Mouse (Mus musculus) cerebellum, postnatal 36 days (tissue): ENCODE results near the gene Gm45140.

Experiments
- DNase-seq, 2 experiments: peaks; one replicate each; pipeline ENCODE4 v3.0.0; 2021 to 2022; ENCODE audit warnings: mixed read lengths in 2 of 2

Gene Gm45140

DNA sequence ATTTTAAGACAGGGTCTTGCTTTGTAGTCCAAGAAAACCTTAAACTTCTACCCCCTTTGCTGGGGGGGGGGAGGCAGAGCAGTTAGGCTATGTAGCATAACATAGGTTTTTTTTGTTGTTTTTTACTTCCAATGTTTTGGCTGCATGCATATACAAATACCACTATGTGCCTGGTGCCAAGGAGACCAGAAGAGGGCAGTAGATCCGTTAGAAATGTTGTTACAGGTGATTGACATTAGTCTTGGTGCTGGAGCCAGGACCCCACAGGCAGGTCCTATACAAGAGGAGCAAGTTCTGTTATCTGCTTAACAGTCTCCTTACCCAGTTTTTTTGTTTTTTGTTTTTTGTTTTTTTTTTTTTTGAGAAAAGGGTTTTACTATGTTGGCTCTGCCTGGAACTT lies 6.7 kb upstream of the Gm45140 start:
- no peak for DNase-seq

DNA sequence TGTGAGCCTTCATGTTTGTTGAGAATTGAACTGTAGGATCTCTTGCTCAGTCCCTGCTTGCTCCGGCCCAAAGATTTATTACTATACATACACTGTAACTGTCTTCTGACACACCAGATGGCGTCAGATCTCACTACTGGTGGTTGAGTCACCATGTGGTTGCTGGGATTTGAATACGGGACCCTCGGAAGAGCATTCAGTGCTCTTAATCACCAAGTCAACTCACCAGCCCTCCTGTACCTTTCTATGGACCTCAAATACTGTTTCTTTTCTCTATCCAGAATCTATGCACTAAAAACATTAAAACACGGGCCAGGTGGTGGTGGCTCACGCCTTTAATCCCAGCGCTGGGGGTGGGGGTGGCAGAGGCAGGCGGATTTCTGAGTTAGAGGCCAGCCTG lies 6.0 kb upstream of the Gm45140 start:
- DNase-seq, result no peak

DNA sequence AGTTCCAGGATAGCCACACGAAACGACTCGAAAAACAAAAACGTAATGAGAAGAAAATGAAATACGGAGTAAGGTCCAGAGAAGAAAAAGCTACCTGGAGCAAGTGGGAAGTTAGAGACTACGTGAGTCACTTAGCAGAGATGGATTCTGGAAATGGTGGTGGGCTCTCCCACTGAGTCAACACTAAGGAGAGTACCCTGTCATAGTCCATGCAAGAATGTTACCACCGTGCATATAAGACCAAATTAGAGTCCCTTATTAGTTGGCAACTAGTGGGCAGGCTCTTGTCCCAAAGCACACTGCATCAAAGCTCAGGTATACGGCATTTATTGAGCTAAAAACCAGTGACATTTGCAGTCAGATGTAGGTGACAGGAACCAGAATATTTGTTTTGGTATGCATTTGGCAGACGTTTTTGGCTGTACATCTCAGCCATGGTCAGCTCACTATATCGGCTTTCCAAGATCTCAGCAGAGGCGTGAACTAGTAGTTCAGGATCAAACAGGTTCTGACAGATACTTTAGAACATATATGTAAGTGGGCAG lies 4.3 kb upstream of the Gm45140 start:
- DNase-seq, result no peak

DNA sequence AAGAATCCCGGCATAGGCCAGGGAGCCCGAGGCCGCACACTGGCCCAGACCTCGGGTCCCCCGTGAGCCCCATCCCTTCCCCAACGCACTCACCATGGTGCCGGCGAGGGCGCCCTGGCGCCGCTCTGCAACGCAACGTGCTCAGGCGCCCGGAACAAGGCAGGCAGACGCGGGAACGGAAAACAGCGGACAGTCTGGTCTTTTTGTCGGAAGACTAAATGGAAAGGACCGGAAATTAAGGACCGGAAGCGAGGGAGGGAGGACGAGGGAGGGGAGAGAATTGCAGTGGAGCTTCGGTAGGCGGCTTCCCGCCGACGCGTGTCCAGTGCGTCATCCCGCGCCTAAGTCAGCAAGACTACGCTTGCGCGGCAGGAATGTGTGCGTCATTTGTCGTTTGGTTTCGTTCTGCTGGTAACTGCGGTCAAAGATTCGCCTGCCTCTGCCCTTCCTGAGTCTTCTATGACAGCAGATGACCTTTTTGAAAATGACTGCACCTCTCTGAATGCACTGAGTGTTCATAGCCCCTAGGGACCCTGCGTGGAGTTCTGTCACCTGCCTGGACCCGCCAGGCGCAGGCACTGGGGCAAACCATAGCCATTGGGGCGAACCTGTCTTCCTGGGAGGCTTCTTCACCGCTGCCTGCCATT lies 3.1 kb upstream of the Gm45140 start, which contains the start of gene Isy1:
TSS of gene Isy1 (minus strand) at position 248 of the 647 bp plus-strand sequence.
- DNase-seq, result peak; percentile 93 to 95

DNA sequence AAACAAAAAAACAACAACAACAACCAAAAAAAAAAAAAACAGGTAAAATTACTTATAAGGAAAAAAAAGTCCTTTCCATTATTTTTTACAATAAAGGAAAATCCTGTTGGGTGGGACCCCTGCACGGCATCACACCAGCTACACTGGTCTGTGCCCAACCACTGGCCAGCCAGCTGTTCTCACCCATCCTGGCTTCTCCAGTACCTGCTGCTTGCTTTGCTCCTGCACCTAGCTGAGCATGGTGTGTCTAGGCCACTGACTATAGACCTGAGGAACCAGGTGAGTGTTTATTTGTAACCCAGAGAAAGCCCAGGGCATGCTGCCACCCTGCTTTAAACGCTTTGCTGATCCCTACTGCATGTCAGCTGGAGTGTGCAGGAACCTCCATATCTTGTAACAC lies 15.2 kb downstream of the Gm45140 start:
- no peak for DNase-seq

DNA sequence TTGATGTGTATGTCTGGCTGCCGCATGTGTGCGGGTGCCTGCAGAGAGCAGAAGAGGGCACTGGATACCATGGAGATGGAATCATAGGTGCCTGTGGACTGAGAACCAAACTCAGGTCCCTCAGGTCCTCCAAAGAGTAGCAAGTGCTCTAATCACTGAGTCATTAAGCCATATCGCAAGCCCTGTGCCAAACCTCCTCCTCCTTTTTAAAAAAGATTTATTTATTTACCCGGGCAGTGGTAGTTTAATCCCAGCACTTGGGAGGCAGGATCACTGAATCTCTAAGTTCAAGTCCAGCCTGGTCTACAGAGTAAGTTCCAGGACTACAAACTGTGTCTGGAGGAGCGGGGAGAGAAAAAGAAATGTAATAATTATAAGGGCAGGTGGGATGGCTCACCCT lies 21.1 kb downstream of the Gm45140 start:
- DNase-seq, result no peak

DNA sequence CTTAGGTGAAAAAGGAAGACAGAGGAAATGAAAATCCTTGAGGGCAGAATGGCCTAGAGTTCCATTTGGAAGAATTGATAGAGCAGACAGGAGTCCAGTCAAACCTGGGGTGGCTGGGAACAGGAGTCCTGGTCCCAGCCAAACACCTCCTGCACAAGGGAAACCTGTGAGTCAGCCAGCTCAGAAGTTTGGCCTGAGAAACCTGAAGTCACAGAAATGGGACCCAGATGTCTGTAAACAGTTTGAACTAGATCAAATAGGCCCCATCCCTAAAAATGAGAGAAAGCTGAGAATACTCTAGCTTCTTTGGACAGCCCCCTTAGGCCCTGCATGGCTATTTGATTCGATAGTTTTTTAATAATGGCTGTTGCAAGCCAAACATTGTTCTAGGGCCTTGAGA lies 22.9 kb downstream of the Gm45140 start:
- DNase-seq, result no peak

DNA sequence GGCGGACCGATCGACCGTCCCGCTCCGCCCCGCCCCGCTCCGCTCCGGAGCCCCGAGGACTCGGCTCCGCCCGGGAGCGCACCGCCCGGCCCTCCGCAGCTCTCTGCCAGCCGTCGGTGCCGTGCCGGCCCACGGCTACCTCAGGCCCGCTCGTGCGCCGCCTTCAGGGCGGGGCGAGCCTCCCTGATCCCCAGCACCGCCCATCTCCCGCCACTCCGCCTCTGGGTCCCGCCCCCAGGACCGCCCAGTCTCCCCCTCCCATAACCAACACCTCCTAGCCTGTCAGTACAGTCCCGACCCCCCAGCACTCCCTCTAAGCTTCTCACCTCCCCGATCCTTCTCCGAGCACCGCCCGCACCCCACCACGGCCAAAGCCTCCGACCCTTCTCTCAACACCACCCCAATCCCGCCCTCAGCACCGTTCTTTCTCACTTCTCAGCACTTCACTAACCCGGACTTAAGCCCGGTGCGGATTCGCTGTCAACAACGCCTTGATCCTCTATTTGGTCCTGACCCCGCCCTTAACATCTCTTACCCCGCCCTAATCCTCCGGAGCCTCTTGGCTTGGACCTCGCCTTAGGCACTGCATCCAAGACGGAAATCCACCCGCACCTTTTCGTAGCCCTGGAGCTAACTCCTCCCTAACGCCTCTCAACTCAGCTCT lies 23.8 kb downstream of the Gm45140 start, which contains the start of gene Rab43:
TSS of gene Rab43 (minus strand) at position 490 of the 664 bp plus-strand sequence.
- DNase-seq, result peak; percentile 85 to 92

DNA sequence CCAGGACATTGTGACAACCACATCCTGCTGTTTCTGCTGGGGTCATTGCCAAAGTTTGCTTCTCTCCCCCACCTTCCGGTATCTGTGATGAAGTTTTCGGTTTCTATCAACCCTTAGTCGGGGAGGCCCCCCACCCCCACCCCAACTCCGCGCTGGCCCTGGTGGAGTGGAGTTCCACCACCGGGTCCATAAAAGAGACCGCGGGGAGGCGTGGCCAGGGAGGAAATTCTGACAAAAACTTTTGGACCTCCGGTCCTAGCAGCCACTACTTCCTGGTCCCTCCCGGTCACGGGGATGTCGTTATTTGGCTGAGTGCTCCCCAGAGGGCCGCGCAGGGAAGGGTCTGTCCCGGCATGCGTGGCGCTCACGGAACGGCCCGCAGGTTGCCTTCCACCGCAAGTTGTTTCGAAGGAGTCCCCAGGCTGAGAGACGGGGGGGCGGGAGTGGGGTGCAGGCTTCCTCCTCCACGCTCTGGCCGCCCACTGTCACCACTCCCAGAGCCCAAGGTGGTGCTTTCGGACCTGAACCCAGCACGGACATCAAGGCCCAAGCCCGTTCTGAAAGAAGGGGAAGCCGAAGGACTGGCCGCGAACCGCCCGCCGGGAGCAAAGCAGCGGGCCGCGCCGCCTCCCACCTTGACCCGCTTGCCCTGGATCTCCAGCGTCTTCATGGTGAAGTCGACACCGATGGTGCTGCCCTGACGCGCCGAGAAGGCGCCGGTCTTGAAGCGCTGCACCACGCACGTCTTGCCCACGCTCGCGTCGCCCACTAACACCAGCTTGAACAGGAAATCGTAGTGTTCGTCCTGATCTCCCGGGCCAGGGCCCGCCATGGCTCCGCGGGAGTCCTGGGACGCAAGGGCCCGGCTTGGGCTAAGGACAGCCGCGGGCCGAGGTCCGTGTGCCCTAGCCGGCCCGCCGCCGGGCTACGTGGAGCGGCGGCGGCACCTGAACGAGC lies 24.6 kb downstream of the Gm45140 start:
- peak in 1 of 2 experiments; percentile 40 for DNase-seq

DNA sequence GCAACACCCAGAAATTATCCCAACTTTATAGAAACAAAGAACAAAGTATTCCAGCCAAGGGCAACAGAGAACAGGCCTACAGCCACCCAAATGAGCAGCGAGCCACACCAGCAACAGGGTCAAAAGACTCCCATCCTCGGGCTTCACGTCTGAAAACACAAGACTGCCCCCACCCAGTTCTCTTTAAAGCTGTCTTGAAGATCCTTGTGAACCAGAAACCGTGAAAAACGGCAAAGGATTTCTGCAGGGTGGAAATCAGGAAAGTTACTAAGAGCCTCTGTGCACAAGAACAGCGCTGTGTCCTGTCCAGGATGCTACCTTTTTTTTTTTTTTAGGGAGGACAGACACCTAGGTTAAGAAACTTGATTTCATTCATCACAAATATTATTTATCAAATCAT lies 25.3 kb downstream of the Gm45140 start:
- DNase-seq, result no peak

DNA sequence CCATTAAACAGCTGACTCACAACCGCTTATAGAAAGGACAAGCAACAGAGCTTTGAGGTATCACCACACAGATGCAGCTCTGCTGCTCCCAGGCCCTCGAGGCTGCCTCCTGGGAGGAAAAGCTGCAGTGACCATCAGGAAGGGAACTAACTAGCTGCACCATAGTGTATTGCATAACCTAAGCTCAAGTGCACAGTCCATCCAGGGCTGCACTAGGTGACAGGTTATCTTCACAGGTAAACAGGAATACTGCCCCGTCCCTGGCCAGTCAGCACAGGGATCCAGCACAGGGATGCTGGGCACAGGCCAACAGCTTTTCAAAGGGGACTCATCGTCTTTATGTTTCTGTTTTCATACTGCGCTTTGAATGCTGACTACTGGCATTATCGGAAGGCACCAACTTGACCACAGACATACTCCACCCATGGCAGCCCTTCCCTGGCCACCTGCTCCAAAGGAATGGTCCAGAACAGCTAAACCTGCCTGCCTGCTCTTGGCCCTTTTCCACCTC lies 25.9 kb downstream of the Gm45140 start:
- peak; percentile 36 to 40 for DNase-seq

DNA sequence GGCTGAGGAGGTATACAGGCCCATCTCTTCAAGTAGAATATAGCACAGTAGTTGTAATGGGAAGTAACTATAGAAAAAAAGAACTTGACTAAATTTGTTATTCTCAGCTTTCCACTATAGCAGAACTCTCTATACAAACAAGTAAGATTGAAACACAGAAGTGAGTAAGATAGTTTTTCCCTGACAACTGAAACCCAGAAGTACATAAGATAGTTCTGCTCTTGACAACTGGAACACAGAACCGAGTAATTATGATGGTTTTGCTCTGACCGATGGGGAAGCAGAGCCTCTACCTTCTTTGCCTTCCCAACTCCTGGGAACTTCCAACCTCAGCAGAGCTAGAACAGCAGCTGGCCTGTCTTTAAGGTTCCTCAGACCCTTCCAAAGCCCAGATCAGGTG lies 26.5 kb downstream of the Gm45140 start:
- DNase-seq, result no peak

DNA sequence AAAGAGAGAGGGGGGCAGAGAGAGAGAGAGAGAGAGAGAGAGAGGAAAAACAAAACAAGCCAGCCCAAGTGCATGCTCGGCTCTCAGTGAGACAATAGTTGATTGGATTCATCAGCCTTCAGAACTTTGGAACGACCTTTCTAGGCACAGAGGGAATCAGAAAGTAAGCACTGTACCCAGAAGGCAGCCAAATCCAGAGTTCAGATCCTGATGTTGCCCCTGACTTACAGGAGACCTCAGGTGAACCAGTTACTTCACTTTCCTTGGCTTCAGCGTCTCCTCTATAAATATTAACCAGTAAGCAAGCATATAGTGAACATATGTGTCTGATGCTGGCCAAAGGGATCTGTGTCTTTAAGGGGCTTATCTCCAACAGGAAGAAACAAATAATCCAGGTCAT lies 27.1 kb downstream of the Gm45140 start:
- DNase-seq, result no peak

DNA sequence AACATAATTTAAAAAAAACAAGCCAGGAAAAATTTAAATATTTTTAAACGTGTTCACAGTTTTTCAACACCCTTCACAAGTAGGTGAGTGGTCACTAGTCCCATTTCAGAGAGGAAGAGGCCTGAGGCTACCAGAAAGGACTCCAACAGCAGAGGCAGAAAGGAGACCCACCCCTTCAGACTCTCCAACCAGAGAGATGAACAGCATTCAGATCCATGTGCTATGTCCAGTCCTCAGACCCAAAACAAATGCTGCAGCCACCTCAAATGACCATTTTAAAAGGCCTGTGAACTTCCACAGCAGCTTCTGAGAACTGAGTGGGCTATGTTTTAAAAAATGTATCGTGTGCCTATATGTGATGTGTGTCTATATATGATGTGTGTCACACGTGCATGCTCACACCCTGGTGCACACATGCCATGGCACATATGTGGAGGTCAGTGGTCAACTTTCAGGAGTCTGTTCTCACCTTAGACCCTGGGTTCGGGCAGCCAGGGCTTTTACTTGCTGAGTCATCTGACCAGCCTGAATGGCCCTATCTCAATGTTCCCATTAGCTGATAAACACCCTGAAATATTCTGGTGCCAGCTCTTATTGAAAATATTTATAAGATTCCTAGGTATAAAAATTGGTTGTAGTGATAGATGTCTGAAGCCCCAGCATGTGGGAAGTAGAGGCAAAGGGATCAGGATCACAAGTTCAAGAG lies 27.7 kb downstream of the Gm45140 start:
- no peak for DNase-seq

DNA sequence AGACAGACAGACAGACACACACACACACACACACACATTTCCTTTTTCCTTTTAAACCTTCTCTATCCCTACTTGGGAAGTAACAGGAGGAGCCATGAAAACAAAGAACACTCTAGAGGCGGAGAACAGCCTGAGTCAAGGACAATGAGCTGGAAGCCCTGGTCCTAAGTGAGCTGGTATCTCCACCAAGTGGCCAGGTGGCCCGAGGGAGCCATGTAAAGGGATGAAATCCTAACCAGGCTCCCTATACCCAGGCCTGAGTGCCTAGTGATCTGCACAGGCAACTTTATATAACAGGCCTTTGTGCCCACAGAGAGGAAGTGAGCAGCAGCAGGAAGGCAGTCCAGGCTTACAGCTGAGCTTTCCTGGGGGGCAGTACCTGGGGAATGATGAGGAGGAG lies 28.7 kb downstream of the Gm45140 start:
- DNase-seq, result peak in 1 of 2 experiments; percentile 31

DNA sequence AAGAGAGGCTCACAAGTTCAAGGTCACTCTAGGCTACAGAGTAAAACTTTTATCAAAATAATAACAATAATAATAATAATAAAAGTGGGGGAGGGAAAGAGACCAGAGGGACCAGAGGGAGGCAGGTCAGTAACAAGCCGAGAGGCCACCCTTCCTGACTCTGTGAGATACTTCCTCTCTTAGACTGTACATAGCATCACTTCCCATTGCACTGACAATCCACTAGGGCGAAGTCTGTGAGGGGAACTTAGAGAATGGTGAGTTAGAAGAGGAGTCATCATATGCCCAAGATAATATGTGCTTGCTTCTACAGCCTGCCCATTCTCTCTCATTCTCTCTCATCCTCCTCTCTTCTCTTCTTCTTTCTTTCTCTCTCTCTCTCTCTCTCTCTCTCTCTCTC lies 29.6 kb downstream of the Gm45140 start:
- DNase-seq, result no peak

DNA sequence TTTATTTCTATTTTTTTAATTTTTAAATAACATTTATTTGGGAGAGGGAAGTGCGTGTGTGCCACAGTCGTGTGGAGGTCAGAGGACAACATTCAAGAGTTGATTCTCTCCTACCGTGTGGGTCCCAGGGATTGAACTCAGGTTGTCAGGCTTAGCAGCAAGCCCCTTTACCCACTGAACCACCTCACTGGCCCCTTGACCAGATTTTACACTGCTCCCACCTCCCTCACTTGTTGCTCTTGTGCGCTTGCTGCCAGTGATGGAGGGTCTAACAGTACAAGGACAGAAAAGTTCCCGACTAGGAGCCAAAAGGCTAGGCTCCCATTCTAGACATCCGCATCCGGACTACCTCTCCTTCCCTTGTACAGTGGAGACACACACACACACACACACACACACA lies 30.1 kb downstream of the Gm45140 start:
- DNase-seq, result no peak

DNA sequence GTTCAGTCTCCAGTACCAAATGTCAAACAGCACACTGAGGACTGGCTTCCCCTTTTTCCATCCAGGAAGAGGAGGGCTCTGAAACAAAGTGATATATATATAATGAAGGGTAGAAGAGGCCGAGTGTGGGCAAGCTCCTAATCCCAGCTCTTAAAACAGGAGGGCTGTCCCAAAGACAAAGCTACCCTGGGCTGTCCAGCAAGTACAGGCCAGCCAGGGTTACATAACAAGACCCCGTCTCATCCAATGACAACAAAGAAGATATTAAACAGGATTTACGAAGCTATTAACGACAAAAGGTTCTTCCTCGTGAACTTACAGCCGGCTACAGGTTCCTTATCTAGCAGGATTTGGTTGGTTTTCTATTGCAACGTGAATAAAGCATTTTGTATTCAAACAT lies 30.7 kb downstream of the Gm45140 start:
- DNase-seq, result no peak

DNA sequence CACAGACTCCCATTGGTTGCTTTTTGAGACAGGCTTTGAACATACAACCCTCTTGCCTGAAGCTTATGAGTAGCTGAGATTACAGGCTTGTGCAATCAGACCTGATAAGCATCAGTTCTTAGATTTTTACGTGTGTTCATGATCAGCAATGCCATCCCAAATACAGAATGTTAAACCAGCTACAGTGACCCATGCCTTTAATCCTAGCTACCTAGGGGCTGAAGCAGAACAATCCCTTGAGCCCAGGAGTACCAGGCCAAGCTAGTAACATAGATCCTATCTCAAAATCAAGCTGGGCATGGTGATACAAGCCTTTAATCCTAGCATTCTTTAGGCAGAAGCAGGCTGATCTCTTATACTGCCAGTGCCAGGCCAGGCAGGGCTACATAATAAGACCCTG lies 31.6 kb downstream of the Gm45140 start:
- DNase-seq, result no peak

DNA sequence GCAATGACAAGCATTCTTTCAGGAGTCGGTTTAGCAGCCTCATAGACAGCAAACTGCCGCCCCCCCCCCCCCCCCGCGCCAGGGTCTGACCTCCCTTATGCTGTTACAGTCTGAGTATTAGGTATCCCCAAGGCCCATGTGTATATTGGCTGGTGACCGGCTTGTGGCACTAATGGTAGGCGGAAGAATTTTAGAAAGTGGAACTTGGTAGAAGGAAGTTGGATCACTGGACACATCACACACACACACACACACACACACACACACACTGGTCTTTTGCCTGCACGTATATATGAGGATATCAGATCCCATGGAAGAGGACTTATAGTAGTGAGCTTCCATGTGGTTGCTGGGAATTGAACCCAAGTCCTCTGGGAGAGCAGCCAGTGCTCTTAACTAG lies 33.1 kb downstream of the Gm45140 start:
- no peak for DNase-seq

DNA sequence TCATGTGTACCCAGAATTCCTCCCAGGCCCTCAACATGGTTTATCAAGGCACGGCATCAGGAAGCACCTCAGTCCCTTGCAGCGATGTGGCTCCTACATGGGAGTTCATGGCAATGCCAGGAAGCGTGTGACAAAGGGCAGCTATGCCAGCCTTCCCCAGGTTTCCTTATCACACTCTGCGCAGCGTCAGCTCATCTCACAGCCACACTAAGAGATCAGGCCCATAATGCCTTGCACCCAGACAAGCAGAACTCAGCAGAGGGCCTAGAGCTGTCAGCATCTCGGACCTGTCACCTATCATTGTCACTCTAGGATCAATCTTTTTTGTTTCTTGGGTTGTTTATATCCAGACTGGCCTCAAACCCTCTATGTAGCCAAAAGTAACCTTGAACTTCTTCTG lies 36.0 kb downstream of the Gm45140 start:
- DNase-seq, result no peak

DNA sequence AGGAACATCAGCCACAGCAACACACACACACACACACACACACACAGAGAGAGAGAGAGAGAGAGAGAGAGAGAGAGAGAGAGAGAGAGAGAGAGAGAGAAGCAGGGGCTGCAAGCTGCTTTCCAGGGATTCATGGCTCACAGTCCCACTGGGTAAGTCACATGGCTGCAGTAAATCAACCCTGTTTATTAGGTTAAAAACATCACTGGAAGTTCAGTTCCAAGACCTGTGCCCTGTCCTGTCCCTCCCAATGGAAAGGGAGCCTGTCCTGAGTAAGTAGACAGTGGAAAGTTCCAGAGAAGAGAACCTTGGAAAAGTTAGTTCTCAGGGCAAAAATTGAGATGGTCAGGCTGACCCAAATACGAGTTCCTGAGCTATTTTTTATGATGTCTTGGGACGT lies 38.3 kb downstream of the Gm45140 start:
- no peak for DNase-seq
